In the genomic region with DNA sequence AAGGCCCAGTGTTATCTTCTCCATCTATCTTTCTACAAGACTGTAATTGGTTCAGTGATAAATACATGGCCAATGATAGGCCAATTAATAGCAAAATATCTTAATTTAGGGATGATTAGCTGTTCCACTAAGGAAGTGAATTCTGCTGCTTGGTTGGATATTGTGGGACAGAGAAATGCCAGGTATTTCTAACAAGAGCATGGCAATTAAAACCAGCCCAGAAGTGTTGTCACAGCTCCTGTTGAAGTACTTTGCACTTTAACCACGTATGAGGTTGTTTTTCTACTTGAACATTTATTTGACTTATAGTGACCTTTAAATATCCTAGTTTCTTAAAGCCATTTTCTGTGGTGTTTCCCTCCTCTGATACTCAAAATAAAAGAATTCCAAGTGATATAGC, we compare ENCODE assay signal across 19 mouse cellular contexts.
DNase-seq lines count a peak whose midpoint lies in the region; ATAC-seq and TF ChIP-seq lines count a peak whose summit lies in the region.
"Had no signal": no experiment of that assay in that cellular context is flagged by ENCODE, and none has a peak within 500 bp of the region (broad histone marks: within the 10 kb centered on the region; RNA-seq: fewer than 3 reads in every experiment).

No protein-coding gene starts in this region.

- no peaks in the 10 kb centered on the region for H3K36me3 ChIP-seq in liver, adult 2 months (ENCODE audit: control insufficient read depth, insufficient read depth, low read length)
- no peaks in the 10 kb centered on the region for H3K36me3 ChIP-seq in lung, postnatal 0 days (ENCODE audit: insufficient read depth, low read length)
- H3K36me3 ChIP-seq: G1E had no signal

- no peak for TF ChIP-seq POLR2A in liver, adult 2 months (IDR thresholded peaks at IDR 0.05; ENCODE audit: extremely low read depth, insufficient read depth, low read length)
- no peak for TF ChIP-seq POLR2A in lung, adult 2 months (IDR thresholded peaks at IDR 0.05; ENCODE audit: borderline replicate concordance, extremely low read depth, low read depth, low read length)

- 11% methylated on average over 1 of the region's 1 CpGs for WGBS in liver, adult 2 months
- 17% methylated on average over 1 of the region's 1 CpGs for WGBS in lung, postnatal 0 days
- 39% methylated on average over 1 of the region's 1 CpGs for WGBS in lung, adult 2 months

- H3K4me3 ChIP-seq in liver, adult 2 months (ENCODE audit: insufficient read depth, low read depth, low read length), result no peak overlapping the region
- H3K4me3 ChIP-seq in lung, postnatal 0 days (ENCODE audit: low read depth, low read length), result no peak overlapping the region
- no peak overlapping the region for H3K4me3 ChIP-seq in lung, adult 2 months (replicated peaks; ENCODE audit: extremely low read depth, low read depth, low read length)

- peak; percentile 61 for TF ChIP-seq EP300 in lung, postnatal 0 days (IDR thresholded peaks at IDR 0.05)

- no peaks in the 10 kb centered on the region for H3K27me3 ChIP-seq in liver, adult 2 months (ENCODE audit: control insufficient read depth, insufficient read depth, low read length)
- H3K27me3 ChIP-seq in lung, postnatal 0 days (replicated peaks; ENCODE audit: insufficient read depth, low read length), result no peaks in the 10 kb centered on the region
- H3K27me3 ChIP-seq: CH12.LX had no signal

- DNase-seq in liver, adult 2 months (ENCODE audit: extremely low read depth, low read depth, low spot score), result peak; percentile 35
- no peak for DNase-seq in liver
- peak; percentile 57 for DNase-seq in lung, postnatal 0 days (ENCODE audit: low spot score)
- DNase-seq in lung, adult 2 months, result no peak
- DNase-seq: adrenal gland, adult 2 months; adrenal gland, adult 8-10 months; adrenal gland, postnatal 10 days; adrenal gland, postnatal 14 days; adrenal gland, postnatal 25 days; adrenal gland, postnatal 36 days; B cell, adult 2 months; cerebellum, adult 11 months; cerebellum, adult 11-12 months; cerebellum, adult 18-20 months had no signal

- H3K9ac ChIP-seq in liver, adult 2 months (ENCODE audit: low read depth, low read length), result no peak overlapping the region
- H3K9ac ChIP-seq in lung, postnatal 0 days (replicated peaks; ENCODE audit: low read depth), result no peak overlapping the region

- H3K79me2 ChIP-seq in liver, adult 2 months (ENCODE audit: control insufficient read depth, insufficient read depth, low read length), result no peaks in the 10 kb centered on the region

- H3K9me3 ChIP-seq in lung, postnatal 0 days (ENCODE audit: low read length), result no peaks in the 10 kb centered on the region
- H3K9me3 ChIP-seq: G1E had no signal

- H3K27ac ChIP-seq in liver, adult 2 months (replicated peaks; ENCODE audit: insufficient read depth, low read depth, low read length), result no peak overlapping the region
- no peak overlapping the region for H3K27ac ChIP-seq in lung, postnatal 0 days (ENCODE audit: low read length)

- ATAC-seq in lung, postnatal 0 days, result peak; percentile 57
- ATAC-seq: activated CD4-positive, CD25-positive, alpha-beta regulatory T cell, adult 4 months; CD4-positive, CD25-positive, alpha-beta regulatory T cell, adult 4 months; Patski had no signal

- TF ChIP-seq CTCF in liver, adult 2 months (IDR thresholded peaks at IDR 0.05; ENCODE audit: low read depth, low read length), result no peak
- no peak for TF ChIP-seq CTCF in lung, postnatal 0 days (IDR thresholded peaks at IDR 0.05)
- no peak for TF ChIP-seq CTCF in lung, adult 2 months (IDR thresholded peaks at IDR 0.05; ENCODE audit: insufficient read depth, low read length)

- no peaks in the 10 kb centered on the region; the same call in 1 of the 2 replicates for H3K4me1 ChIP-seq in liver, adult 2 months (ENCODE audit: control insufficient read depth, insufficient read depth, low read length)
- no peaks in the 10 kb centered on the region for H3K4me1 ChIP-seq in lung, postnatal 0 days (ENCODE audit: insufficient read depth, low read depth, low read length)
- no peaks in the 10 kb centered on the region for H3K4me1 ChIP-seq in lung, adult 2 months (ENCODE audit: control insufficient read depth, insufficient read depth, low read length)

- no peak overlapping the region for H3K4me2 ChIP-seq in lung, postnatal 0 days (replicated peaks; ENCODE audit: low read depth, low read length)

Comparison
In these comparisons a context has a peak if more than half of its experiments do, and no peak if none do; other contexts are left out.
1. DNase-seq: peak in liver, adult 2 months (single experiment) and lung, postnatal 0 days (single experiment); none in liver (single experiment) and lung, adult 2 months (single experiment).